Mouse (Mus musculus): ENCODE data around the gene Camta2. TPM values are rescaled to one million over a fixed set of nuclear protein-coding genes. Genes with fewer than 3 reads are reported as not detected.

The Camta2 gene
- total and polyA plus RNA-seq, 3 experiments = 1.0 to 17.0 (median 4.9) TPM

DNA sequence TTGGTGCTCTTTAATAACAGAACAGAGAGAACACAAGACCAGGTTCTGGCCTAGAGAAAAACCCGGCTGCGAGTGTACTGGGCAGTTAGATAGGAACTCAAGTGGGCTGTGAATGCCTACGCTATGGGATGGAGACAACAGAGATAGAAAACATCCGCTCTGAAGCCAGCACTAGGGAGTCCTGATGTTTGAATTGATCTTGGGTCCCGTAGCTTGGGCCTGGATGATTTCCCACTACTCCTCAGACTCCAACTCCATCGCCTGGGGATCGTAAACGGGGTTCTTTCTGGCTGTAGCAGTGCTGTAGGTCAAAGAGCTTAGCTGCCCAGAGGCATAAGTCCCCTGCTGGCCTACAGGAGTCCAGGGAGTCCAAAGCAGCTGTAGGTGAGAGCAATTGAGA is 467 bp upstream of the Camta2 start:
- no peak for DNase-seq (ENCODE audit: extremely low read depth)
- H3K9ac ChIP-seq (ENCODE audit: insufficient read depth, low read depth) = peak overlapping the region; percentile 79
- dilution Hi-C loops (cut with MboI; ENCODE audit: extremely low pct_ligation_motif_present, extremely low pct_unique_long_range_greater_than_20kb, low sequenced_read_pairs) (no loop called here), in situ Hi-C loops (cut with MboI; ENCODE audit: low pct_ligation_motif_present, low pct_unique_long_range_greater_than_20kb, low sequenced_read_pairs) (loop anchor here (5.0 kb wide), 1 partner anchor 69 kb away; no protein-coding TSS in a partner anchor)
- H3K79me2 ChIP-seq (replicated peaks; ENCODE audit: control insufficient read depth, extremely low read depth, insufficient read depth, poor library complexity, severe bottlenecking) = no peaks in the 10 kb centered on the region
- no peaks in the 10 kb centered on the region for H3K9me3 ChIP-seq (replicated peaks; ENCODE audit: low read length)
- H3K36me3 ChIP-seq (replicated peaks in 1 of 2; ENCODE audit: control insufficient read depth in 1 of 2, insufficient read depth in 1 of 2, low read length in 1 of 2) = peaks cover 11 to 28% of the 10 kb centered on the region in 2 experiments
- TF ChIP-seq RCOR1 (conservative IDR thresholded peaks at IDR 0.05; ENCODE audit: low read depth, low read length) = no peak
- TF ChIP-seq TCF12 (IDR thresholded peaks at IDR 0.05; ENCODE audit: low read depth, low read length) = no peak
- no peak for TF ChIP-seq KAT2A (IDR thresholded peaks at IDR 0.05; ENCODE audit: insufficient replicate concordance, low read length)
- TF ChIP-seq USF1 (IDR thresholded peaks at IDR 0.05; ENCODE audit: low read depth, low read length) = no peak
- no peak for TF ChIP-seq ZC3H11A (IDR thresholded peaks at IDR 0.05; ENCODE audit: low read depth, low read length)
- TF ChIP-seq EP300 (IDR thresholded peaks at IDR 0.05; ENCODE audit: low read length) = no peak
- no peak for TF ChIP-seq CTCF (conservative IDR thresholded peaks at IDR 0.05 in 1 of 2, IDR thresholded peaks at IDR 0.05 in 1 of 2; ENCODE audit: low read depth in 2 of 2, low read length in 2 of 2)
- no peak for TF ChIP-seq JUND (conservative IDR thresholded peaks at IDR 0.05; ENCODE audit: low read depth, low read length)
- TF ChIP-seq PAX5 (IDR thresholded peaks at IDR 0.05; ENCODE audit: low read length) = no peak
- TF ChIP-seq MAX (IDR thresholded peaks at IDR 0.05; ENCODE audit: low read length) = no peak
- no peak for TF ChIP-seq SMC3 (IDR thresholded peaks at IDR 0.05; ENCODE audit: low read depth, low read length)
- no peak for TF ChIP-seq GABPA (IDR thresholded peaks at IDR 0.05; ENCODE audit: insufficient replicate concordance, low read depth, low read length)
- no peaks in the 10 kb centered on the region for H3K27me3 ChIP-seq (replicated peaks)
- peak overlapping the region; percentile 71 to 81 (median 76) for H3K4me3 ChIP-seq (replicated peaks in 1 of 3; ENCODE audit: low read depth in 2 of 3, low read length in 2 of 3, poor library complexity in 1 of 3)
- H3K4me2 ChIP-seq (ENCODE audit: insufficient read depth, low read depth, poor library complexity, severe bottlenecking) = peak overlapping the region; percentile 73
- peaks cover 0 to 49% of the 10 kb centered on the region in 2 experiments; a peak in 3 of 4 replicates for H3K4me1 ChIP-seq (ENCODE audit: control insufficient read depth in 1 of 2, insufficient read depth in 2 of 2)
- no peak overlapping the region for H3K27ac ChIP-seq (ENCODE audit: insufficient read depth, low read depth)

GRCm38 (mm10) chr11:70686901-70687566 is 871 bp downstream of the Camta2 start:
- peak overlapping the region; percentile 79 for H3K9ac ChIP-seq (ENCODE audit: insufficient read depth, low read depth)
- H3K36me3 ChIP-seq (replicated peaks in 1 of 2; ENCODE audit: control insufficient read depth in 1 of 2, insufficient read depth in 1 of 2, low read length in 1 of 2) = peaks cover 21 to 42% of the 10 kb centered on the region in 2 experiments
- no peaks in the 10 kb centered on the region for H3K27me3 ChIP-seq (replicated peaks)
- DNase-seq (ENCODE audit: extremely low read depth) = peak; percentile 35
- H3K4me1 ChIP-seq (ENCODE audit: control insufficient read depth in 1 of 2, insufficient read depth in 2 of 2) = peaks cover 0 to 63% of the 10 kb centered on the region in 2 experiments
- peak overlapping the region; percentile 76 for H3K4me2 ChIP-seq (ENCODE audit: insufficient read depth, low read depth, poor library complexity, severe bottlenecking)
- TF ChIP-seq MAFK (IDR thresholded peaks at IDR 0.05; ENCODE audit: insufficient replicate concordance, low read length) (no peak), TCF12 (IDR thresholded peaks at IDR 0.05; ENCODE audit: low read depth, low read length) (0 out of 2 replicates have a peak, but pooled peaks have one; percentile 32), ETS1 (conservative IDR thresholded peaks at IDR 0.05; ENCODE audit: low read depth, low read length) (no peak), HCFC1 (IDR thresholded peaks at IDR 0.05; ENCODE audit: low read depth, low read length) (no peak), CHD2 (IDR thresholded peaks at IDR 0.05; ENCODE audit: low read length) (0 out of 2 replicates have a peak, but pooled peaks have one; percentile 23), JUND (conservative IDR thresholded peaks at IDR 0.05; ENCODE audit: low read depth, low read length) (no peak)
- peak overlapping the region; percentile 71 to 81 (median 76) for H3K4me3 ChIP-seq (replicated peaks in 1 of 3; ENCODE audit: low read depth in 2 of 3, low read length in 2 of 3, poor library complexity in 1 of 3)
- dilution Hi-C loops (cut with MboI; ENCODE audit: extremely low pct_ligation_motif_present, extremely low pct_unique_long_range_greater_than_20kb, low sequenced_read_pairs) (no loop called here), in situ Hi-C loops (cut with MboI; ENCODE audit: low pct_ligation_motif_present, low pct_unique_long_range_greater_than_20kb, low sequenced_read_pairs) (loop anchor here (5.0 kb wide), 1 partner anchor 70 kb away; no protein-coding TSS in a partner anchor)
- H3K27ac ChIP-seq (ENCODE audit: insufficient read depth, low read depth) = peak overlapping the region; percentile 1; the same call in 1 of the 2 replicates
- no peaks in the 10 kb centered on the region for H3K79me2 ChIP-seq (replicated peaks; ENCODE audit: control insufficient read depth, extremely low read depth, insufficient read depth, poor library complexity, severe bottlenecking)
- H3K9me3 ChIP-seq (replicated peaks; ENCODE audit: low read length) = no peaks in the 10 kb centered on the region

Measured in CH12.LX (cell line).